Mouse (Mus musculus): ENCODE data around the gene Gcsh. TPM values are rescaled to one million over a fixed set of nuclear protein-coding genes. Genes with fewer than 3 reads are reported as not detected.

Gcsh gene
- polyA plus RNA-seq, 2 experiments = 38.8 to 81.3 TPM

DNA sequence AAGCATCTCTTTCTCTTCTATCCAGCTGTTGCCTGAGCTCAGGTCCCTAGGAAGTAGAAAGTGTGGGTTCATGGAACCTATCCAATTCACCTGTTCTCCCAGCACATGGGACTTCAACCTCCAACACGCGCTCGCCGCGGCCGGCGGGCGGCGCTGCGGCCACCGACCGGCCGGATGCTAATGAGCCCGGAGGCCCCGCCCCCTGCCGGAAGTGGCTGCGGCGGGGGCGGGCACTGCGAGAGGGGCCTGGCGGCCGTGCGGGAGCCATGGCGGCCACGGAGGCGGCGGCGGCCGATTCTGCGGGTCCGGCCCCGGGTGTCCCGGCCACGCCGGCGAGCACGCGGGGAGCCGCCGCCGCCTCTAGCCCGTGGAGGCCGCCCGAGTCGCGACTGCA, 50.2 kb downstream of the Gcsh start, which contains the start of gene Atmin:
Atmin (plus strand) TSS at position 233 of the 394 bp plus-strand sequence.
- no peak for TF ChIP-seq EP300 (IDR thresholded peaks at IDR 0.05; ENCODE audit: low read depth)
- peak; percentile 54 for TF ChIP-seq CTCF (IDR thresholded peaks at IDR 0.05; ENCODE audit: low read depth)
- Histone ChIP-seq H3K36me3 (replicated peaks; ENCODE audit: control insufficient read depth, insufficient read depth, low read depth) (peaks cover 3% of the 10 kb centered on the region), H3K9me3 (ENCODE audit: control insufficient read depth, low read length) (no peaks in the 10 kb centered on the region), H3K27ac (peak within 1 kb of the TSS; percentile 21; the same call in 1 of the 2 replicates), H3K27me3 (ENCODE audit: control insufficient read depth, insufficient read depth, low read length) (no peaks in the 10 kb centered on the region), H3K4me3 (ENCODE audit: insufficient read depth in 1 of 2, low read depth in 2 of 2, low read length in 2 of 2) (peak within 1 kb of the TSS; percentile 73 to 80), H3K4me1 (replicated peaks; ENCODE audit: control insufficient read depth in 2 of 2, insufficient read depth in 2 of 2, low read length in 1 of 2) (peaks cover 36 to 46% of the 10 kb centered on the region in 2 experiments), H3K4me2 (ENCODE audit: low read depth) (peak within 1 kb of the TSS; percentile 73), H3K9ac (replicated peaks) (peak within 1 kb of the TSS; percentile 77)
- peak; percentile 84 for ATAC-seq (ENCODE audit: insufficient read depth)
- WGBS (ENCODE audit: insufficient replicate concordance) = 0% methylated on average over 34 of the region's 46 CpGs
- peak; percentile 77 to 78 (median 78) for DNase-seq (ENCODE audit: low read depth in 3 of 3, low spot score in 3 of 3)

DNA sequence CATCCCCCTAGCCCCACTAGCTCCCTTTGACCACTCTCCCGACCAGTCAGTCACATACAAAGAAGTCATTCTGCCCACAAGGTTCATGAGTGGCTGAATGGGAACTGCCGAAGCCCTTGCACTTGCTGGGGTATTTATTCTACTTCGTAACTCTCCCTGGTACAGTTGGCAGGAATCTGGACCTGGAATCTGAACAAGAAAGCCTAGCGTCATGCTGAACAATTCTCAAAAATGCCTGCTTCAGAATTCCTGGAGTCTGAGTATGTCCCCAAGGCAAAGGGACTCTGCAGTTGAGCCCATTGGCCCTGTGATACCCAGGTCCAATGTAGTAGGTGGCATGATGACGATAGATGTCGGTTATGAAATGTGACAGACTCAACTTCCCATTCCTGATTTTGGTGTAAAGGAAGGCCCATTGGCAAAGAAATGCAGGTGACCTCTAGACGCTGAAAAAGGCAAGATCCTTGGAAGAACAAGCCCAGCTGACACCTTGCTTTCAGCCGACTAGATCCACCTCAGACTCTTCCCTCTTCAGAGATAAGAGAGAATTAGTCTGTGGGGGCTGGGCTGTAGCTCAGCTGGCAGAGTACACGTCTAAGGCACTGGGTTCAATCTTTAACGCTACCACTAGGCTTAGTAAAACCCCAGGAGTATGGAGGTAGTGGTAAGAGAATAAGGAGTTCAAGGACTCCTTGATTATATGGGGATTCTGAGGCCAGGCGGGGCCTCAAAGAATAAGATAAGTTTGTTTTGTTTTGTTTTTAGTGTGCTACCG, 50.9 kb downstream of the Gcsh start:
- Histone ChIP-seq H3K36me3 (replicated peaks; ENCODE audit: control insufficient read depth, insufficient read depth, low read depth) (peaks cover 7% of the 10 kb centered on the region), H3K27ac (peak overlapping the region; percentile 21; the same call in 1 of the 2 replicates), H3K4me3 (ENCODE audit: insufficient read depth in 1 of 2, low read depth in 2 of 2, low read length in 2 of 2) (peak overlapping the region in 1 of 2 experiments; percentile 80; a peak in 2 of 4 replicates), H3K4me1 (replicated peaks; ENCODE audit: control insufficient read depth in 2 of 2, insufficient read depth in 2 of 2, low read length in 1 of 2) (peaks cover 30 to 39% of the 10 kb centered on the region in 2 experiments), H3K27me3 (ENCODE audit: control insufficient read depth, insufficient read depth, low read length) (no peaks in the 10 kb centered on the region), H3K4me2 (ENCODE audit: low read depth) (peak overlapping the region; percentile 73), H3K9me3 (ENCODE audit: control insufficient read depth, low read length) (no peaks in the 10 kb centered on the region), H3K9ac (replicated peaks) (peak overlapping the region; percentile 27; the same call in 1 of the 2 replicates)
- TF ChIP-seq EP300 (IDR thresholded peaks at IDR 0.05; ENCODE audit: low read depth) (no peak), CTCF (IDR thresholded peaks at IDR 0.05; ENCODE audit: low read depth) (no peak)
- WGBS (ENCODE audit: insufficient replicate concordance) = 50% methylated on average over 12 of the region's 12 CpGs
- DNase-seq (ENCODE audit: low read depth in 3 of 3, low spot score in 3 of 3) = no peak
- ATAC-seq (ENCODE audit: insufficient read depth) = peak; percentile 31; the same call in 1 of the 2 replicates

DNA sequence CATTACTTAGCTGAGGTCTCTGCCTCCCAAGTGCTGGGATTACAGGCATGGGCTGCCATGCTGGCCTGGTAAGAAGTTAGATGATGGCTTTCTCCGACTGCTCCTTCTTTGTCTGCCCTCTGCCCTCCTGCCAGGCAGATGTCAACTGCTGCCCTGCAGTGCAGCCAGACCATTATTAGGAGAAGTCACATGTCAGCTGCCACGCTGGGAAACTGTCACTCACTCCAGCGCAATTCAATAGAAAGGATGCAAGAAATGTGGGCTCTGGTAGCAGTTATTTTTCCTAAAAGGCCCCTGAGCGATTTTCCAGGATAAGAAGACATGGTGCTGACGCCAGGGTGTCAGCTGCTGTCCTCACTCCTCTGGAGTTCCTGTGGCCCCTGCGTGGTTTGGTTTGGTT, 57.8 kb downstream of the Gcsh start:
- Histone ChIP-seq H3K36me3 (replicated peaks; ENCODE audit: control insufficient read depth, insufficient read depth, low read depth) (peaks cover 64% of the 10 kb centered on the region), H3K4me2 (ENCODE audit: low read depth) (no peak overlapping the region), H3K9ac (replicated peaks) (no peak overlapping the region), H3K27me3 (ENCODE audit: control insufficient read depth, insufficient read depth, low read length) (no peaks in the 10 kb centered on the region), H3K9me3 (ENCODE audit: control insufficient read depth, low read length) (no peaks in the 10 kb centered on the region), H3K4me3 (ENCODE audit: insufficient read depth in 1 of 2, low read depth in 2 of 2, low read length in 2 of 2) (no peak overlapping the region), H3K27ac (no peak overlapping the region), H3K4me1 (replicated peaks; ENCODE audit: control insufficient read depth in 2 of 2, insufficient read depth in 2 of 2, low read length in 1 of 2) (no peaks in the 10 kb centered on the region)
- no peak for TF ChIP-seq EP300 (IDR thresholded peaks at IDR 0.05; ENCODE audit: low read depth)
- TF ChIP-seq CTCF (IDR thresholded peaks at IDR 0.05; ENCODE audit: low read depth) = no peak
- ATAC-seq (ENCODE audit: insufficient read depth) (no peak), DNase-seq (ENCODE audit: low read depth in 3 of 3, low spot score in 3 of 3) (no peak)
- 65% methylated on average over 6 of the region's 6 CpGs for WGBS (ENCODE audit: insufficient replicate concordance)

DNA sequence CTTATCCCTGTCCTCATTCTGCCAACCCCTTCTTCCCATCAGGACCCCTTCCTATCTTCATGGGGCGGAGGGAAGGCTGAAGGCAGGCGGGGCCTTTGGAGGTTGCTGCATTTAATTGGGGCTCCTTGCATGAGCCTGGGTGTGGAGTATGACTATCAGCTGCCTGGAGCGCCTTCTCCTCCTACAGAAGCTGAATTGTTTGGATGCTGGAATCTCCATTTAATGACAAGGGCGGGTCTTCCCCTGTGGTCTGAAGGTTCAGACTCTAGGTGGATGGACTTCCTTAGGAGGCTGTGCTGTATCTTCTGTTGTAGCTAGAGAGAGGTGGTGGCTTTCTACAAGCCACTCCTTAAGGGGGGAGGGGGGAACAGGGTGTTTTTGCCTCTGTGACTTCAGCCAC, 58.4 kb downstream of the Gcsh start:
- Histone ChIP-seq H3K9ac (replicated peaks) (no peak overlapping the region), H3K27ac (no peak overlapping the region), H3K36me3 (replicated peaks; ENCODE audit: control insufficient read depth, insufficient read depth, low read depth) (peaks cover 64% of the 10 kb centered on the region), H3K4me2 (ENCODE audit: low read depth) (no peak overlapping the region), H3K4me1 (replicated peaks; ENCODE audit: control insufficient read depth in 2 of 2, insufficient read depth in 2 of 2, low read length in 1 of 2) (no peaks in the 10 kb centered on the region), H3K27me3 (ENCODE audit: control insufficient read depth, insufficient read depth, low read length) (no peaks in the 10 kb centered on the region), H3K9me3 (ENCODE audit: control insufficient read depth, low read length) (no peaks in the 10 kb centered on the region), H3K4me3 (ENCODE audit: insufficient read depth in 1 of 2, low read depth in 2 of 2, low read length in 2 of 2) (no peak overlapping the region)
- no peak for DNase-seq (ENCODE audit: low read depth in 3 of 3, low spot score in 3 of 3)
- TF ChIP-seq CTCF (IDR thresholded peaks at IDR 0.05; ENCODE audit: low read depth) = no peak
- no peak for ATAC-seq (ENCODE audit: insufficient read depth)
- 83% methylated on average over 4 of the region's 4 CpGs for WGBS (ENCODE audit: insufficient replicate concordance)

Other genes with a start within 250 kb of the Gcsh start
- 15.3 and 20.6 TPM in 2 replicates for gene Cmc2, start 72.1 kb downstream of the Gcsh start, polyA plus RNA-seq (2012; rRNA removed)
- 81.1 and 87.6 TPM in 2 replicates for gene Cmc2, start 72.1 kb downstream of the Gcsh start, polyA plus RNA-seq (2014; fragmentation: Nextera tagmentation; extraction: Ambion mirVana)
- gene Cenpn, start 71.8 kb downstream of the Gcsh start, polyA plus RNA-seq (2012; rRNA removed) = 19.4 and 21.3 TPM in 2 replicates
- gene Cenpn, start 71.8 kb downstream of the Gcsh start, polyA plus RNA-seq (2014; fragmentation: Nextera tagmentation; extraction: Ambion mirVana) = 27.4 and 28.9 TPM in 2 replicates
- gene Atmin, start 50.1 kb downstream of the Gcsh start, polyA plus RNA-seq (2012; rRNA removed) = 2.8 and 3.3 TPM in 2 replicates
- 3.3 and 4.9 TPM in 2 replicates for gene Atmin, start 50.1 kb downstream of the Gcsh start, polyA plus RNA-seq (2014; fragmentation: Nextera tagmentation; extraction: Ambion mirVana)
- gene 1700030J22Rik, start 14.6 kb downstream of the Gcsh start, polyA plus RNA-seq (2012; rRNA removed) = 0.25 and 0.29 TPM in 2 replicates
- gene 1700030J22Rik, start 14.6 kb downstream of the Gcsh start, polyA plus RNA-seq (2014; fragmentation: Nextera tagmentation; extraction: Ambion mirVana) = 0.18 and 0.20 TPM in 2 replicates
- not detected in 2 replicates for gene Pkd1l2, start 88.9 kb upstream of the Gcsh start, polyA plus RNA-seq (2012; rRNA removed)
- not detected in 2 replicates for gene Pkd1l2, start 88.9 kb upstream of the Gcsh start, polyA plus RNA-seq (2014; fragmentation: Nextera tagmentation; extraction: Ambion mirVana)
- 4.3 and 5.2 TPM in 2 replicates for gene Bco1, start 102.3 kb upstream of the Gcsh start, polyA plus RNA-seq (2012; rRNA removed)
- gene Bco1, start 102.3 kb upstream of the Gcsh start, polyA plus RNA-seq (2014; fragmentation: Nextera tagmentation; extraction: Ambion mirVana) = 3.2 and 4.3 TPM in 2 replicates
- gene Gan, start 164.6 kb upstream of the Gcsh start, polyA plus RNA-seq (2012; rRNA removed) = 1.4 and 1.6 TPM in 2 replicates
- 0.62 and 0.77 TPM in 2 replicates for gene Gan, start 164.6 kb upstream of the Gcsh start, polyA plus RNA-seq (2014; fragmentation: Nextera tagmentation; extraction: Ambion mirVana)